Mouse (Mus musculus) ES-E14 (cell line): ENCODE results near the gene Far1. TPM values are rescaled to one million over a fixed set of nuclear protein-coding genes. Genes with fewer than 3 reads are reported as not detected.

Source experiments
- DNase-seq: peaks from one replicate; pipeline ENCODE4 v3.0.0-alpha.2; 2013; ENCODE audit warnings: low read depth, low spot score
- H3K27ac ChIP-seq: 2 replicates; pipeline ENCODE4 v1.5.1; 2012; ENCODE audit warnings: low read depth, mild to moderate bottlenecking, low read length, moderate library complexity, mixed read lengths; ENCODE audit not compliant: poor library complexity, insufficient read depth, severe bottlenecking
- H3K36me3 ChIP-seq: 2 replicates; pipeline ENCODE4 v1.6.1; 2012; ENCODE audit warnings: mild to moderate bottlenecking, low read length, moderate library complexity, mixed read lengths; ENCODE audit not compliant: control insufficient read depth, poor library complexity, insufficient read depth, severe bottlenecking
- H3K4me1 ChIP-seq, 2 experiments: fragments of 150-350 bp in 1 of 2; sonication (generic) in 1 of 2; 2 replicates each; pipeline ENCODE4 v1.6.1; 2012; ENCODE audit warnings: low read length in 2 of 2, mild to moderate bottlenecking in 1 of 2, mixed read lengths in 1 of 2; ENCODE audit not compliant: control insufficient read depth in 2 of 2, insufficient read depth in 2 of 2, poor library complexity in 1 of 2
- H3K4me3 ChIP-seq, 2 experiments: fragments of 150-350 bp in 1 of 2; sonication (generic) in 1 of 2; 2 replicates each; pipeline ENCODE4 v1.5.1; 2012; ENCODE audit warnings: low read length in 2 of 2, low read depth in 1 of 2, mild to moderate bottlenecking in 1 of 2, mixed read lengths in 1 of 2; ENCODE audit not compliant: insufficient read depth in 1 of 2, poor library complexity in 1 of 2, severe bottlenecking in 1 of 2
- H3K9ac ChIP-seq: 2 replicates; pipeline ENCODE4 v1.6.1; 2012; ENCODE audit warnings: low read depth, mild to moderate bottlenecking, low read length, mixed read lengths; ENCODE audit not compliant: poor library complexity, insufficient read depth, severe bottlenecking
- H3K9me3 ChIP-seq: fragments of 150-350 bp; sonication (generic); 2 replicates; pipeline ENCODE4 v1.6.1; 2012; ENCODE audit warnings: low read depth, mild to moderate bottlenecking, low read length; ENCODE audit not compliant: control insufficient read depth, insufficient read depth
- CHD2 ChIP-seq: IDR thresholded peaks from 2 replicates; pipeline ENCODE4 v1.6.1; 2014; ENCODE audit warnings: mild to moderate bottlenecking, low read depth, low read length, inconsistent platforms
- HCFC1 ChIP-seq: IDR thresholded peaks from 2 replicates; pipeline ENCODE4 v1.6.1; 2012; ENCODE audit warnings: low read length, inconsistent platforms, borderline replicate concordance; ENCODE audit not compliant: insufficient read depth
- MAFK ChIP-seq: IDR thresholded peaks from 2 replicates; pipeline ENCODE4 v1.6.1; 2014; ENCODE audit warnings: mild to moderate bottlenecking, low read depth, low read length, inconsistent platforms; ENCODE audit not compliant: insufficient read depth
- ZC3H11A ChIP-seq: IDR thresholded peaks from 2 replicates; pipeline ENCODE4 v1.6.1; 2012; ENCODE audit warnings: low read depth, mild to moderate bottlenecking, inconsistent platforms, low read length, borderline replicate concordance
- ZNF384 ChIP-seq: IDR thresholded peaks from 2 replicates; pipeline ENCODE4 v1.6.1; 2012; ENCODE audit warnings: low read depth, low read length, inconsistent platforms
- in situ Hi-C, 2 experiments: fragments of 600-800 bp; cut with MboI; formaldehyde crosslinking; loops; one replicate each; pipeline ENCODE4 v1.15.1; 2025; ENCODE audit warnings: low sequenced_read_pairs in 2 of 2, inconsistent platforms in 1 of 2; ENCODE audit not compliant: unreplicated experiment in 2 of 2
- total RNA-seq: library from RNA; depleted of rRNA; stranded (reverse); fragments of 300-350 nt; gene quantifications from 2 replicates; pipeline ENCODE4 v1.2.3, GENCODE M21; 2012

Far1 gene
- total RNA-seq, 1 experiment = 51.1 TPM

- DNase-seq = no peak
- no peak for TF ChIP-seq HCFC1
- no peak for TF ChIP-seq MAFK
- TF ChIP-seq CHD2 = no peak
- TF ChIP-seq ZNF384 = no peak
- no peak for TF ChIP-seq ZC3H11A
- H3K27ac ChIP-seq = no peak overlapping the region
- H3K9ac ChIP-seq = no peak overlapping the region
- H3K36me3 ChIP-seq = no peaks in the 10 kb centered on the region
- no peak overlapping the region for H3K4me3 ChIP-seq
- no peaks in the 10 kb centered on the region for H3K9me3 ChIP-seq
- in situ Hi-C loops = no loop called here
- no peaks in the 10 kb centered on the region for H3K4me1 ChIP-seq
These were observed 15.2 kb upstream of the Far1 start for GRCm38 (mm10) chr7:113498413-113498812.

GRCm38 (mm10) chr7:113499821-113500220, 13.8 kb upstream of the Far1 start:
- Histone ChIP-seq H3K9ac (no peak overlapping the region), H3K4me3 (no peak overlapping the region), H3K36me3 (no peaks in the 10 kb centered on the region), H3K27ac (no peak overlapping the region), H3K9me3 (no peaks in the 10 kb centered on the region), H3K4me1 (no peaks in the 10 kb centered on the region)
- no peak for DNase-seq
- in situ Hi-C loops = no loop called here
- TF ChIP-seq HCFC1 (no peak), MAFK (no peak), ZC3H11A (no peak), ZNF384 (no peak), CHD2 (no peak)

GRCm38 (mm10) chr7:113502453-113502852, 11.2 kb upstream of the Far1 start:
- H3K4me1 ChIP-seq = no peaks in the 10 kb centered on the region
- H3K36me3 ChIP-seq = no peaks in the 10 kb centered on the region
- in situ Hi-C loops = no loop called here
- TF ChIP-seq MAFK = no peak
- no peak for TF ChIP-seq CHD2
- no peak for TF ChIP-seq ZNF384
- TF ChIP-seq HCFC1 = no peak
- TF ChIP-seq ZC3H11A = no peak
- DNase-seq = no peak
- no peaks in the 10 kb centered on the region for H3K9me3 ChIP-seq
- no peak overlapping the region for H3K27ac ChIP-seq
- no peak overlapping the region for H3K9ac ChIP-seq
- H3K4me3 ChIP-seq = no peak overlapping the region

GRCm38 (mm10) chr7:113505047-113505446, 8.6 kb upstream of the Far1 start:
- TF ChIP-seq MAFK = no peak
- no peak for TF ChIP-seq ZC3H11A
- no peak for TF ChIP-seq CHD2
- no peak for TF ChIP-seq HCFC1
- no peak for TF ChIP-seq ZNF384
- in situ Hi-C loops = no loop called here
- no peak overlapping the region for H3K4me3 ChIP-seq
- DNase-seq = no peak
- no peaks in the 10 kb centered on the region for H3K36me3 ChIP-seq
- no peaks in the 10 kb centered on the region for H3K9me3 ChIP-seq
- no peak overlapping the region for H3K9ac ChIP-seq
- H3K27ac ChIP-seq = no peak overlapping the region
- 0 out of 4 replicates have a peak, but pooled peaks cover 0 to 2% of the 10 kb centered on the region in 2 experiments for H3K4me1 ChIP-seq

- DNase-seq = no peak
- Histone ChIP-seq H3K9me3 (no peaks in the 10 kb centered on the region), H3K36me3 (no peaks in the 10 kb centered on the region), H3K9ac (no peak overlapping the region), H3K4me1 (0 out of 4 replicates have a peak, but pooled peaks cover 0 to 2% of the 10 kb centered on the region in 2 experiments), H3K4me3 (no peak overlapping the region), H3K27ac (no peak overlapping the region)
- no peak for TF ChIP-seq ZC3H11A
- no peak for TF ChIP-seq HCFC1
- no peak for TF ChIP-seq MAFK
- TF ChIP-seq CHD2 = no peak
- TF ChIP-seq ZNF384 = no peak
- in situ Hi-C loops = no loop called here
These were observed 8.1 kb upstream of the Far1 start for GRCm38 (mm10) chr7:113505516-113506045.
